Mouse (Mus musculus): ENCODE data around the gene Srcap. TPM values are rescaled to one million over a fixed set of nuclear protein-coding genes. Genes with fewer than 3 reads are reported as not detected.
"Not testable (repeated sequence)": the region's sequence is repeated elsewhere in the genome, so short reads cannot be mapped to it uniquely, and the experiment has no call there.

Srcap gene
- total RNA-seq, 2 experiments from 2014 or later, result 47.5 to 50.4 TPM

GRCm38 (mm10) chr7:127476336-127476735 lies 35.4 kb upstream of the Srcap start:
- intact Hi-C loops (cut with DNase I), result loop anchor here (10.0 kb wide), 1 partner anchor 112 kb away; no protein-coding TSS in a partner anchor

GRCm38 (mm10) chr7:127476855-127477254 lies 34.9 kb upstream of the Srcap start:
- no peak for DNase-seq
- H3K27ac ChIP-seq, result peak overlapping the region; percentile 94
- intact Hi-C loops (cut with DNase I), result loop anchor here (10.0 kb wide), 1 partner anchor 112 kb away; no protein-coding TSS in a partner anchor
- H3K4me3 ChIP-seq, result peak overlapping the region; percentile 85
- no peak for TF ChIP-seq CTCF (IDR thresholded peaks at IDR 0.05)

More at GRCm38 (mm10) chr7:127476336-127476735, 35.4 kb upstream of the Srcap start:
- DNase-seq, result no peak
- peak overlapping the region; percentile 94; the same call in 1 of the 2 replicates for H3K27ac ChIP-seq
- TF ChIP-seq CTCF (IDR thresholded peaks at IDR 0.05), result no peak
- peak overlapping the region; percentile 85 for H3K4me3 ChIP-seq

GRCm38 (mm10) chr7:127477687-127478634 lies 33.8 kb upstream of the Srcap start:
- TF ChIP-seq CTCF (IDR thresholded peaks at IDR 0.05), result no peak
- peak overlapping the region; percentile 94 for H3K27ac ChIP-seq
- intact Hi-C loops (cut with DNase I), result loop anchor here (2.0 to 10.0 kb wide), 2 partner anchors 33 to 113 kb away; partner anchors contain the start of gene Srcap
- DNase-seq, result peak; percentile 99
- peak overlapping the region; percentile 85 for H3K4me3 ChIP-seq

- intact Hi-C loops (cut with DNase I), result loop anchor here (2.0 to 10.0 kb wide), 2 partner anchors 32 to 114 kb away; partner anchors contain the start of gene Srcap
- peak; percentile 99 for DNase-seq
- H3K4me3 ChIP-seq, result peak within 1 kb of the TSS; percentile 85
- H3K27ac ChIP-seq, result peak within 1 kb of the TSS; percentile 94
- TF ChIP-seq CTCF (IDR thresholded peaks at IDR 0.05), result no peak
Measured at GRCm38 (mm10) chr7:127478635-127479317, 33.0 kb upstream of the Srcap start, which contains the start of gene Fbrs. Gene Fbrs (plus strand): TSS chr7:127479199.

- TF ChIP-seq CTCF (IDR thresholded peaks at IDR 0.05), result no peak
- H3K4me3 ChIP-seq, result peak overlapping the region; percentile 85
- intact Hi-C loops (cut with DNase I), result loop anchor here (2.0 to 10.0 kb wide), 2 partner anchors 31 to 115 kb away; partner anchors contain the start of gene Srcap
- no peak for DNase-seq
- H3K27ac ChIP-seq, result peak overlapping the region; percentile 94
Measured at GRCm38 (mm10) chr7:127479318-127480225, 32.2 kb upstream of the Srcap start.

- Histone ChIP-seq H3K4me3 (peak overlapping the region; percentile 85), H3K27ac (peak overlapping the region; percentile 94)
- DNase-seq, result no peak
- intact Hi-C loops (cut with DNase I), result no loop called here
- no peak for TF ChIP-seq CTCF (IDR thresholded peaks at IDR 0.05)
Measured at GRCm38 (mm10) chr7:127480321-127480720, 31.5 kb upstream of the Srcap start.

- intact Hi-C loops (cut with DNase I), result no loop called here
- Histone ChIP-seq H3K4me3 (no peak overlapping the region), H3K27ac (no peak overlapping the region)
- DNase-seq, result no peak
- no peak for TF ChIP-seq CTCF (IDR thresholded peaks at IDR 0.05)
Measured at GRCm38 (mm10) chr7:127485416-127485815, 26.4 kb upstream of the Srcap start.

- H3K4me3 ChIP-seq; intact Hi-C loops (cut with DNase I); H3K27ac ChIP-seq; DNase-seq: not testable (repeated sequence)
Measured at GRCm38 (mm10) chr7:127488364-127488763, 23.4 kb upstream of the Srcap start.

GRCm38 (mm10) chr7:127489982-127490381 lies 21.8 kb upstream of the Srcap start:
- intact Hi-C loops (cut with DNase I), result no loop called here
- TF ChIP-seq CTCF (IDR thresholded peaks at IDR 0.05), result no peak
- no peak for DNase-seq
- Histone ChIP-seq H3K27ac (no peak overlapping the region), H3K4me3 (no peak overlapping the region)

GRCm38 (mm10) chr7:127491846-127492245 lies 19.9 kb upstream of the Srcap start:
- intact Hi-C loops (cut with DNase I), result no loop called here
- DNase-seq, result no peak
- no peak overlapping the region for H3K4me3 ChIP-seq
- H3K27ac ChIP-seq, result no peak overlapping the region
- TF ChIP-seq CTCF (IDR thresholded peaks at IDR 0.05), result no peak

- no peak for DNase-seq
- no peak overlapping the region for H3K4me3 ChIP-seq
- no peak for TF ChIP-seq CTCF (IDR thresholded peaks at IDR 0.05)
- no peak overlapping the region for H3K27ac ChIP-seq
- intact Hi-C loops (cut with DNase I), result no loop called here
Measured at GRCm38 (mm10) chr7:127494648-127495047, 17.1 kb upstream of the Srcap start.

GRCm38 (mm10) chr7:127497382-127497781 lies 14.4 kb upstream of the Srcap start:
- Histone ChIP-seq H3K27ac (no peak overlapping the region), H3K4me3 (no peak overlapping the region)
- no peak for DNase-seq
- no peak for TF ChIP-seq CTCF (IDR thresholded peaks at IDR 0.05)
- intact Hi-C loops (cut with DNase I), result no loop called here

All from gastrocnemius, adult 2 months (tissue).